Mouse (Mus musculus) MEL (cell line): ENCODE measurements around the gene Slc4a11. TPM values are rescaled to one million over a fixed set of nuclear protein-coding genes. Genes with fewer than 3 reads are reported as not detected.

Experiments used
- DNase-seq: peaks from one replicate; pipeline ENCODE4 v3.0.0; 2011; ENCODE audit warnings: low read depth, low spot score
- H3K27ac ChIP-seq: 2 replicates; pipeline ENCODE4 v1.5.1; 2012; ENCODE audit warnings: low read depth, mild to moderate bottlenecking, control low read depth, low read length, moderate library complexity; ENCODE audit not compliant: control insufficient read depth
- H3K27me3 ChIP-seq, 2 experiments: fragments of 150-350 bp in 1 of 2; sonication (generic) in 1 of 2; 2 replicates each; pipeline ENCODE4 v1.6.1; 2012; ENCODE audit warnings: low read length in 2 of 2, mild to moderate bottlenecking in 2 of 2, improper control_type of control experiment in 1 of 2, moderate library complexity in 1 of 2; ENCODE audit not compliant: insufficient read depth in 2 of 2, control insufficient read depth in 1 of 2
- H3K36me3 ChIP-seq, 2 experiments: 2 replicates each; pipeline ENCODE4 v1.6.1; 2012 to 2014; ENCODE audit warnings: low read length in 2 of 2, improper control_type of control experiment in 1 of 2, inconsistent platforms in 1 of 2, mild to moderate bottlenecking in 1 of 2; ENCODE audit not compliant: insufficient read depth in 2 of 2, control insufficient read depth in 1 of 2
- H3K4me1 ChIP-seq, 2 experiments: fragments of 150-350 bp in 1 of 2; sonication (generic) in 1 of 2; 2 replicates each; pipeline ENCODE4 v1.6.1; 2012; ENCODE audit warnings: low read length in 2 of 2, improper control_type of control experiment in 1 of 2, mild to moderate bottlenecking in 1 of 2; ENCODE audit not compliant: insufficient read depth in 2 of 2, control insufficient read depth in 1 of 2
- H3K4me3 ChIP-seq, 2 experiments: fragments of 150-350 bp in 1 of 2; sonication (generic) in 1 of 2; 2 replicates each; pipeline ENCODE4 v1.5.1; 2012; ENCODE audit warnings: low read depth in 2 of 2, low read length in 2 of 2, mild to moderate bottlenecking in 2 of 2, moderate library complexity in 2 of 2, control low read depth in 1 of 2, improper control_type of control experiment in 1 of 2; ENCODE audit not compliant: control insufficient read depth in 1 of 2, insufficient read depth in 1 of 2
- H3K79me2 ChIP-seq: 2 replicates; pipeline ENCODE4 v1.6.1; 2012; ENCODE audit warnings: mild to moderate bottlenecking, low read length, moderate library complexity; ENCODE audit not compliant: control insufficient read depth, poor library complexity, insufficient read depth
- H3K9ac ChIP-seq: 2 replicates; pipeline ENCODE4 v1.6.1; 2012; ENCODE audit warnings: low read depth, mild to moderate bottlenecking, control low read depth, low read length, moderate library complexity; ENCODE audit not compliant: control insufficient read depth, poor library complexity, severe bottlenecking
- H3K9me3 ChIP-seq: fragments of 150-350 bp; sonication (generic); replicated peaks from 2 replicates; pipeline ENCODE4 v1.6.1; 2012; ENCODE audit warnings: mild to moderate bottlenecking, low read length, improper control_type of control experiment, moderate library complexity; ENCODE audit not compliant: insufficient read depth
- BHLHE40 ChIP-seq: IDR thresholded peaks from 2 replicates; pipeline ENCODE4 v1.6.1; 2012; ENCODE audit warnings: low read depth, mild to moderate bottlenecking, inconsistent platforms, low read length, improper control_type of control experiment, borderline replicate concordance
- CTCF ChIP-seq, 3 experiments: IDR thresholded peaks in 2 of 3; conservative IDR thresholded peaks in 1 of 3; 2 replicates each; pipeline ENCODE4 v1.5.1; 2011 to 2012; ENCODE audit warnings: low read length in 3 of 3, low read depth in 2 of 3, mild to moderate bottlenecking in 2 of 3, improper control_type of control experiment in 1 of 3, inconsistent platforms in 1 of 3, mixed read lengths in 1 of 3, moderate library complexity in 1 of 3; ENCODE audit not compliant: control insufficient read depth in 1 of 3, insufficient read depth in 1 of 3, poor library complexity in 1 of 3, severe bottlenecking in 1 of 3
- ELF1 ChIP-seq: IDR thresholded peaks from 2 replicates; pipeline ENCODE4 v1.6.1; 2014; ENCODE audit warnings: low read depth, mild to moderate bottlenecking, inconsistent platforms, low read length, improper control_type of control experiment, moderate library complexity
- EP300 ChIP-seq, 2 experiments: IDR thresholded peaks; 2 replicates each; pipeline ENCODE4 v1.6.1; 2011; ENCODE audit warnings: improper control_type of control experiment in 2 of 2, low read length in 2 of 2, low read depth in 1 of 2, mild to moderate bottlenecking in 1 of 2
- ETS1 ChIP-seq: IDR thresholded peaks from 2 replicates; pipeline ENCODE4 v1.6.1; 2012; ENCODE audit warnings: low read depth, mild to moderate bottlenecking, inconsistent platforms, low read length, improper control_type of control experiment, moderate library complexity
- GABPA ChIP-seq: IDR thresholded peaks from 2 replicates; pipeline ENCODE4 v1.6.1; 2012; ENCODE audit warnings: low read depth, mild to moderate bottlenecking, inconsistent platforms, low read length, improper control_type of control experiment, moderate library complexity
- GATA1 ChIP-seq: IDR thresholded peaks from 2 replicates; pipeline ENCODE4 v1.6.1; 2011; ENCODE audit warnings: low read depth, low read length, improper control_type of control experiment
- HCFC1 ChIP-seq: IDR thresholded peaks from 2 replicates; pipeline ENCODE4 v1.6.1; 2012; ENCODE audit warnings: low read depth, mild to moderate bottlenecking, inconsistent platforms, low read length, improper control_type of control experiment, moderate library complexity
- JUND ChIP-seq: IDR thresholded peaks from 2 replicates; pipeline ENCODE4 v1.6.1; 2011; ENCODE audit warnings: low read depth, mild to moderate bottlenecking, improper control_type of control experiment, low read length
- MAX ChIP-seq: IDR thresholded peaks from 2 replicates; pipeline ENCODE4 v1.6.1; 2011; ENCODE audit warnings: low read length, improper control_type of control experiment
- MEF2A ChIP-seq: IDR thresholded peaks from 2 replicates; pipeline ENCODE4 v1.6.1; 2014; ENCODE audit warnings: low read depth, mild to moderate bottlenecking, inconsistent platforms, low read length, improper control_type of control experiment; ENCODE audit not compliant: poor library complexity, insufficient replicate concordance, severe bottlenecking; ENCODE audit errors: extremely low read depth
- MXI1 ChIP-seq: IDR thresholded peaks from 2 replicates; pipeline ENCODE4 v1.6.1; 2011; ENCODE audit warnings: mild to moderate bottlenecking, low read depth, low read length, improper control_type of control experiment
- NELFE ChIP-seq: IDR thresholded peaks from 2 replicates; pipeline ENCODE4 v1.6.1; 2011; ENCODE audit warnings: low read depth, low read length, improper control_type of control experiment
- POLR2A ChIP-seq, 2 experiments: IDR thresholded peaks; 2 replicates each; pipeline ENCODE4 v1.6.1; 2011 to 2012; ENCODE audit warnings: low read length in 2 of 2, mild to moderate bottlenecking in 2 of 2, control low read depth in 1 of 2, improper control_type of control experiment in 1 of 2, low read depth in 1 of 2, moderate library complexity in 1 of 2; ENCODE audit not compliant: control insufficient read depth in 1 of 2, insufficient read depth in 1 of 2, poor library complexity in 1 of 2
- POLR2AphosphoS5 ChIP-seq: IDR thresholded peaks from 2 replicates; pipeline ENCODE4 v1.6.1; 2012; ENCODE audit warnings: low read depth, borderline replicate concordance, mild to moderate bottlenecking, inconsistent platforms, low read length, moderate library complexity, mixed read lengths
- RAD21 ChIP-seq: IDR thresholded peaks from 2 replicates; pipeline ENCODE4 v1.6.1; 2011; ENCODE audit warnings: mild to moderate bottlenecking, low read depth, low read length, improper control_type of control experiment
- RCOR1 ChIP-seq: IDR thresholded peaks from 2 replicates; pipeline ENCODE4 v1.6.1; 2012; ENCODE audit warnings: low read depth, mild to moderate bottlenecking, inconsistent platforms, low read length, improper control_type of control experiment
- SMC3 ChIP-seq: IDR thresholded peaks from 2 replicates; pipeline ENCODE4 v1.6.1; 2011; ENCODE audit warnings: low read depth, low read length, improper control_type of control experiment
- TBP ChIP-seq: IDR thresholded peaks from 2 replicates; pipeline ENCODE4 v1.8.0; 2011; ENCODE audit warnings: low read depth, low read length, improper control_type of control experiment
- TCF12 ChIP-seq: IDR thresholded peaks from 2 replicates; pipeline ENCODE4 v1.6.1; 2014; ENCODE audit warnings: low read depth, mild to moderate bottlenecking, inconsistent platforms, low read length, improper control_type of control experiment, moderate library complexity
- UBTF ChIP-seq: IDR thresholded peaks from 2 replicates; pipeline ENCODE4 v1.6.1; 2012; ENCODE audit warnings: low read depth, mild to moderate bottlenecking, inconsistent platforms, low read length, improper control_type of control experiment, moderate library complexity, borderline replicate concordance; ENCODE audit not compliant: insufficient read depth
- USF1 ChIP-seq: IDR thresholded peaks from 2 replicates; pipeline ENCODE4 v1.6.1; 2014; ENCODE audit warnings: low read depth, mild to moderate bottlenecking, inconsistent platforms, low read length, improper control_type of control experiment, moderate library complexity
- USF2 ChIP-seq, 2 experiments: IDR thresholded peaks; 2 replicates each; pipeline ENCODE4 v1.6.1; 2011 to 2012; ENCODE audit warnings: improper control_type of control experiment in 2 of 2, low read length in 2 of 2, borderline replicate concordance in 1 of 2, inconsistent platforms in 1 of 2, low read depth in 1 of 2, mild to moderate bottlenecking in 1 of 2; ENCODE audit not compliant: insufficient read depth in 1 of 2
- ZMIZ1 ChIP-seq: IDR thresholded peaks from 2 replicates; pipeline ENCODE4 v1.6.1; 2012; ENCODE audit warnings: low read depth, mild to moderate bottlenecking, inconsistent platforms, low read length, improper control_type of control experiment, moderate library complexity
- ZNF384 ChIP-seq: IDR thresholded peaks from 2 replicates; pipeline ENCODE4 v1.6.1; 2012; ENCODE audit warnings: low read depth, mild to moderate bottlenecking, inconsistent platforms, low read length, improper control_type of control experiment
- polyA plus RNA-seq, 2 experiments: library from polyadenylated mRNA; stranded (reverse) in 1 of 2; unstranded in 1 of 2; fragments of >175 nt in 1 of 2; fragments of >200 nt in 1 of 2; gene quantifications; 2 replicates each; pipeline versions ENCODE4 v1.2.1 to v1.2.4; 2012; ENCODE audit warnings: low replicate concordance in 2 of 2, low read depth in 1 of 2; ENCODE audit not compliant: insufficient read length in 2 of 2, insufficient read depth in 1 of 2, missing spikeins in 1 of 2
- total RNA-seq: library from RNA; depleted of rRNA; stranded (reverse); fragments of 300-350 nt; gene quantifications from 2 replicates; pipeline ENCODE4 v1.2.3, GENCODE M21; 2012

The Slc4a11 gene
- total and polyA plus RNA-seq, 3 experiments: 0.31 to 1.6 TPM; not detected in 1

DNA sequence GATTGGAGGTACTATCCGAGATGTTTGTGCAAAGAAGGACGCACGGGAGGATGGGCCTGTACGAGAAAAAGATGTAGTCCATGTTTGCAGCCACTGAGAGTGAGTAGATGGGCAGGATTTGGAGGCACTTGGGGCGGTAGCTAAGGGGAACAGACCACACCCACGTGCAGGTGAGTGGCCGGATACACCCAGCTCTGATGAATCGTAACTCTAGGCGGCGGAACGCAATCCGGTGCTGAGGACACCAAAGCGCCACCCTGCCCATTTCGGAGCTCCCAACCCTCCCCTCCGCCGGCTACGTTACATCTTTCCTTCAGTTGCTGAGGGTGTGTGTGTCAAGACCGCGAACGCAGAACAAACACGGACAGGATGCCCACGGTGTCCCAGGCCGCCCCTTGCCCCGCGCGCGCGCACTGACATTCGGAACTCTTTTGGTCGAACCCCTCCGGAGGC, 593 bp downstream of the Slc4a11 start:
- H3K9me3 ChIP-seq: no peaks in the 10 kb centered on the region
- H3K79me2 ChIP-seq: no peaks in the 10 kb centered on the region
- peak overlapping the region; percentile 51 to 64 for H3K4me3 ChIP-seq
- no peak overlapping the region for H3K27ac ChIP-seq
- H3K27me3 ChIP-seq: no peaks in the 10 kb centered on the region
- H3K9ac ChIP-seq: peak overlapping the region; percentile 48
- peaks cover 2 to 14% of the 10 kb centered on the region in 2 experiments; a peak in 2 of 4 replicates for H3K4me1 ChIP-seq
- no peak for TF ChIP-seq ETS1
- no peak for DNase-seq
- peaks cover 0 to 7% of the 10 kb centered on the region in 2 experiments; a peak in 2 of 4 replicates for H3K36me3 ChIP-seq

DNA sequence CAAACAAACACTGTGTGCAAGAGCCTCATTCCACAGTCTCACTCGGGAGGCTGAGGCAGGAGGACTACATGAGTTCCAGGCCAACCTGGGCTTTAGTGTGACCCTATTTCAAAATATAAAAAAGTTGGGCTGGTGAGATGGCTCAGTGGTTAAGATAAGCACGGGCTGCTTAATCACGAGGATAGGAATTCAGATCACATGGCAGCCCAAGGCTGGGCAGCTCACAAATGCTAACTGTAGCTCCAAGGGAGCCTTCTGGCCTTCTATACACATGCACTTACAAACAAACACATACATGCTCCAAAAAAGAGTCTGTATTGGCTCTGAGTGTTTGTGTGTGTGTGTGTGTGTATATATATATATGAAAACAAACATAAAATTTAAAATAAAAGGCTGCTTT, 3.8 kb downstream of the Slc4a11 start:
- peaks cover 2 to 14% of the 10 kb centered on the region in 2 experiments; a peak in 2 of 4 replicates for H3K4me1 ChIP-seq
- H3K9me3 ChIP-seq: no peaks in the 10 kb centered on the region
- H3K27ac ChIP-seq: peak overlapping the region; percentile 15
- peak overlapping the region; percentile 18; the same call in 1 of the 2 replicates for H3K9ac ChIP-seq
- peak; percentile 39 for DNase-seq
- TF ChIP-seq ETS1 (no peak), GABPA (no peak), NELFE (no peak), ZMIZ1 (no peak), USF2 (IDR thresholded peaks at IDR 0.05; ENCODE audit: borderline replicate concordance in 1 of 2, insufficient read depth in 1 of 2, low read depth in 1 of 2, low read length in 2 of 2) (peak in 1 of 2 experiments; percentile 47; a peak in 1 of 4 replicates), UBTF (no peak), TBP (no peak), MXI1 (peak; percentile 61; the same call in 1 of the 2 replicates), MAX (peak; percentile 68), HCFC1 (no peak), SMC3 (0 out of 2 replicates have a peak, but pooled peaks have one; percentile 3), EP300 (IDR thresholded peaks at IDR 0.05; ENCODE audit: low read depth in 1 of 2, low read length in 2 of 2) (peak; percentile 14 to 20; a peak in 1 of 4 replicates), RCOR1 (no peak), MEF2A (no peak), POLR2A (IDR thresholded peaks at IDR 0.05; ENCODE audit: control insufficient read depth in 1 of 2, insufficient read depth in 1 of 2, low read depth in 1 of 2, low read length in 2 of 2, poor library complexity in 1 of 2) (no peak), RAD21 (no peak), POLR2AphosphoS5 (no peak), JUND (no peak), ZNF384 (peak; percentile 38; the same call in 1 of the 2 replicates), USF1 (peak; percentile 81), CTCF (IDR thresholded peaks at IDR 0.05 in 2 of 3, conservative IDR thresholded peaks at IDR 0.05 in 1 of 3; ENCODE audit: control insufficient read depth in 1 of 3, insufficient read depth in 1 of 3, low read depth in 2 of 3, low read length in 3 of 3, poor library complexity in 1 of 3, severe bottlenecking in 1 of 3) (no peak), TCF12 (0 out of 2 replicates have a peak, but pooled peaks have one; percentile 10), GATA1 (no peak), BHLHE40 (peak; percentile 28; the same call in 1 of the 2 replicates), ELF1 (no peak)
- TF ChIP-seq, all 39 proteins: peak for 9
- Histone ChIP-seq H3K27me3 (no peaks in the 10 kb centered on the region), H3K36me3 (peaks cover 0 to 7% of the 10 kb centered on the region in 2 experiments; a peak in 2 of 4 replicates), H3K4me3 (no peak overlapping the region), H3K79me2 (no peaks in the 10 kb centered on the region)
